Mouse (Mus musculus) bone marrow, adult 2 months (tissue): ENCODE results near the gene Ms4a2. TPM values are rescaled to one million over a fixed set of nuclear protein-coding genes. Genes with fewer than 3 reads are reported as not detected.

ENCODE experiments used
- H3K27ac ChIP-seq: fragments of 200-500 bp; 2 replicates; pipeline ENCODE4 v1.5.1; 2012; ENCODE audit warnings: low read depth, mild to moderate bottlenecking, control low read depth, inconsistent platforms, low read length; ENCODE audit not compliant: control insufficient read depth, poor library complexity, insufficient read depth
- H3K4me1 ChIP-seq: fragments of 200-500 bp; 2 replicates; pipeline ENCODE4 v1.6.1; 2011; ENCODE audit warnings: low read length; ENCODE audit not compliant: control insufficient read depth, insufficient read depth
- H3K4me3 ChIP-seq: fragments of 200-500 bp; replicated peaks from 2 replicates; pipeline ENCODE3; 2011; ENCODE audit warnings: mild to moderate bottlenecking, low read depth, low read length, control low read depth; ENCODE audit not compliant: control insufficient read depth
- CTCF ChIP-seq: fragments of 200-500 bp; IDR thresholded peaks from 2 replicates; pipeline ENCODE4 v1.5.1; 2011; ENCODE audit warnings: low read length, control low read depth; ENCODE audit not compliant: control insufficient read depth, insufficient read depth
- POLR2A ChIP-seq: fragments of 200-500 bp; IDR thresholded peaks from 2 replicates; pipeline ENCODE4 v1.6.1; 2011; ENCODE audit warnings: low read depth, mild to moderate bottlenecking, control low read depth, low read length, borderline replicate concordance; ENCODE audit not compliant: control insufficient read depth
- WGBS: fragments of 180-500 bp; shearing (Covaris S2); methylation state at CpG from one replicate; pipeline ENCODE4 v1.1.7; 2018; 5-methylcytosine and 5-hydroxymethylcytosine counted together
- polyA plus RNA-seq: library from polyadenylated mRNA; stranded (reverse); fragments of >200 nt; gene quantifications from 2 replicates; pipeline ENCODE4 v1.2.4, GENCODE M21; 2011; ENCODE audit warnings: low replicate concordance; ENCODE audit not compliant: missing spikeins, insufficient read depth, insufficient read length

Gene Ms4a2
- polyA plus RNA-seq, result 1.3 and 3.6 TPM in 2 replicates

DNA sequence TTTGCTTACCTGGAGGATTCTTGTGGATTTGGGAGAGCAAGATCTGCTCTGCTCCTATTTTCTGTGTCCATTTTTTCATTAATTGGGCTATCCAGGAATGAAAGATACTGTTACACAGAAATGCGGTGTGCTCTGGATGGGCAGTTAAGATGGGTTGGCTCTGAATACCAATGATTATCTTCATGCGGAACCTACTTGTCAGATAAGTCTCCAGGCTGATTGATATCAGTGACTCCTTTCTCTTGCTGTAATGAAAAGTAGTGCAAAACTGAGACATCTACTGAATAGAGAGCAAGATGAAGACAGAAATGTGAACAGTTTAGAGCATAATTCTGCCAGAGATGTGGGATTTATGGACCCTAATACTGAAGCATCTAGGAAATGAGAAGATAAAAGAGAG lies at the start of gene Ms4a2:
Gene Ms4a2 (minus strand): TSS at position 169 of the 400 bp plus-strand sequence.
- no peak for TF ChIP-seq CTCF
- no peaks in the 10 kb centered on the region for H3K4me1 ChIP-seq
- 56% methylated on average over 2 of the region's 2 CpGs for whole genome bisulfite sequencing
- H3K4me3 ChIP-seq, result no peak within 1 kb of the TSS
- no peak within 1 kb of the TSS for H3K27ac ChIP-seq

GRCm38 (mm10) chr19:11661562-11661961 lies 38.0 kb upstream of the Ms4a2 start:
- H3K4me1 ChIP-seq, result no peaks in the 10 kb centered on the region; the same call in 1 of the 2 replicates
- H3K27ac ChIP-seq, result no peak overlapping the region

DNA sequence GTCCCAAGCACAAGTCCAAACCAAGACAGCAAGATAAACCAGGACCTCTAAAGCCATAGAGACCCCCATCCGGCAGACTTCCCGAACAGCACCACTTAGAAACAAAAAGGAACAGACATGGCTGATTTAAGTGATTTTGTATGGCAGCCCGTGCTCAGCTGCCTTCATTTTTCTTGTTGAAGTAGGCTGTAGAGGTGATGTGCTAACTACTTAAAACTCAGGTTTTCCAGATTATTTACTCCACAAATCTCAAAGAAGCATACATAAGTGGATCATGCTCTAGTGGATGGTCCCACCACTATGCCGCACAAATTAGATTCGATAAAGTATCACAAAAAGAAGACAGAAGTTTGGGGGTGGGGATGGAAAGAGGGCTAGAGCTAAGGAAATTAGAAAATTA lies 36.9 kb upstream of the Ms4a2 start, which contains the start of gene Oosp2:
Gene Oosp2 (minus strand): TSS at position 101 of the 400 bp plus-strand sequence.
- TF ChIP-seq POLR2A (no peak), CTCF (no peak)
- Histone ChIP-seq H3K4me3 (no peak within 1 kb of the TSS), H3K27ac (no peak within 1 kb of the TSS), H3K4me1 (no peaks in the 10 kb centered on the region; the same call in 1 of the 2 replicates)
- 84% methylated on average over 5 of the region's 5 CpGs for WGBS

More at GRCm38 (mm10) chr19:11661562-11661961, 38.0 kb upstream of the Ms4a2 start:
- no peak overlapping the region for H3K4me3 ChIP-seq
- TF ChIP-seq CTCF (no peak), POLR2A (no peak)

DNA sequence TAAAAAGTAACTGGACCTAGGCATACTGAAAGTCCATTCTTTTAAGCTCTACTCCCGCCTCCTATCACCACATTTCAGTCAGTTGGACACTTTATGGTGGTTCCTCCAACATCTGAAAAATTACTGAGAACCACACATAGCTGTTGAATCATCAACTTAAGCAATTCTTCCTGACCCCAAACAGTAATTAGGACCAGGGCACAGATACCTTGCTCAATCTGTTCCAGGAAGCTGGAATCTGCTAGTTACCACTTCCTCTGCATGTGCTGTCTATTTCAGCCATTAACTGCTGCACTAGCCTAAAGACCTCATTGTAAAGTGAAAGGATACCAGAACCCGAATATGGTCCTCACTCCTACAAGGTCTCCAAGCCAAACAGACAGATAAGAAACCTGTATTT lies 35.6 kb upstream of the Ms4a2 start:
- no peak overlapping the region for H3K27ac ChIP-seq
- WGBS, result 29% methylated on average over 2 of the region's 2 CpGs
- no peak for TF ChIP-seq POLR2A
- no peaks in the 10 kb centered on the region; the same call in 1 of the 2 replicates for H3K4me1 ChIP-seq
- no peak overlapping the region for H3K4me3 ChIP-seq

DNA sequence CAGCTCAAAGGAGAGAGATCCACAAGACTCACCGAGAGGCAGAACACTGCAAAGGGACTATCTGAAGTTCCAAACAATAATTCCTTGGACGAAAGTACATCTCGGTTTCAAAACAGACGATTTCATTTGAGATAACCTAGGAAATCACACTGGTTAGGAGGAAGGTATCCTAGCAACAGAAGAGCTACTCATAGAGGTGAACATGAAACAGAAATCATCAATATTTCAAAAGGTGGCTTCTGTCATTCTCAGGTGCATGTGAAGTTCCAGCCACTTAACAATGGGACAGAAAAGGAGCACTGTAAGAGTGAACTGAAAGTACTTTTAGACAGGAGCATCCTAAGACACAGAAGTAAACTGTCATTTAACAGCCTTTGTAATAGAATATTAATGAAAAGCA lies 26.0 kb upstream of the Ms4a2 start:
- TF ChIP-seq CTCF (no peak), POLR2A (no peak)
- WGBS, result 77% methylated on average over 4 of the region's 4 CpGs
- no peak overlapping the region for H3K4me3 ChIP-seq
- H3K4me1 ChIP-seq, result peaks cover 1% of the 10 kb centered on the region; the same call in 1 of the 2 replicates
- H3K27ac ChIP-seq, result no peak overlapping the region

GRCm38 (mm10) chr19:11646166-11646565 lies 22.6 kb upstream of the Ms4a2 start:
- Histone ChIP-seq H3K4me1 (peaks cover 1% of the 10 kb centered on the region; the same call in 1 of the 2 replicates), H3K4me3 (no peak overlapping the region), H3K27ac (no peak overlapping the region)
- TF ChIP-seq CTCF (no peak), POLR2A (no peak)
- 48% methylated on average over 3 of the region's 3 CpGs for WGBS

DNA sequence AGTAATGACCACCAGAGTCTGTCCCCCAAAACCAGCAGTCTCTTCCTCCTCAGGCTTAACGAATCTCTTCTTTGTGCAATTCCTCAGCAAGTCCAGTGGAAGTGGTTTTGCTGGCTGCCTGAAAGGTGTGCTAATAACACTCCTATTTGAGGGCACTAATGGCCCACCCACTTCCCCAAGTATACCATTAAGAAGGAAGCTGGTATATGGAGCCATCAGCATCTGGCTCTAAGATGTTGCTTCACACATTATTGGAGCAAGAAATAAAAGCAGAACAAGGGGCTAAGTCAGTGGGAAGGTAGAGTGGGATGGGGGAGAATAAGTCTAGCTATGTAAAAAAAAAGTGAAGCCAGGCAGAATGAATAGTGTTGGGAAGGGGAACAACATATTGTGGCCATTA lies 17.2 kb upstream of the Ms4a2 start, which contains the start of gene Ms4a3:
Gene Ms4a3 (minus strand): TSS at position 120 of the 400 bp plus-strand sequence.
- WGBS, result 27% methylated on average over 1 of the region's 1 CpGs

DNA sequence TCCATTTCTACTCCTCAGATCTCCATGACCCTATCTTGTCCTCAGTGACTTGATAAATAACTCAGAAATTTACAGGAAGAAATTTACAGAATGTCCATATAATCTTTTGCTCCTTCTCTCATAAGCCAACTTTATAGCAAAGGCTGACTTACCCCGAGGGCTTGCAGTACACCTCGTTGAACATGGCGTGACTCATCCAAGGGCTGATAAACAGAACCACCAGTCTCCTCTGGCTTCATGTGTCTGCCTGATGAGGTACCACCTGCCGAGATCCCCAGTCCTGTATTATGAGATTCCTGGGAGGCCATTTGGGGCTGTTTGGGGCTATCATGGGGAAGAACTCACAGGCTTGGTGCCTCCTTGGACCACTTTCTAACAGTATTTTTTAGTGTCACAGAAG lies 15.5 kb upstream of the Ms4a2 start:
- no peaks in the 10 kb centered on the region; the same call in 1 of the 2 replicates for H3K4me1 ChIP-seq
- H3K27ac ChIP-seq, result no peak overlapping the region
- H3K4me3 ChIP-seq, result peak overlapping the region; percentile 29
- TF ChIP-seq CTCF (no peak), POLR2A (no peak)
- 38% methylated on average over 4 of the region's 4 CpGs for WGBS

More for the DNA sequence above, 17.2 kb upstream of the Ms4a2 start, which contains the start of gene Ms4a3:
- H3K4me1 ChIP-seq, result no peaks in the 10 kb centered on the region; the same call in 1 of the 2 replicates
- H3K4me3 ChIP-seq, result peak within 1 kb of the TSS; percentile 4
- no peak for TF ChIP-seq CTCF
- TF ChIP-seq POLR2A, result no peak
- no peak within 1 kb of the TSS for H3K27ac ChIP-seq

DNA sequence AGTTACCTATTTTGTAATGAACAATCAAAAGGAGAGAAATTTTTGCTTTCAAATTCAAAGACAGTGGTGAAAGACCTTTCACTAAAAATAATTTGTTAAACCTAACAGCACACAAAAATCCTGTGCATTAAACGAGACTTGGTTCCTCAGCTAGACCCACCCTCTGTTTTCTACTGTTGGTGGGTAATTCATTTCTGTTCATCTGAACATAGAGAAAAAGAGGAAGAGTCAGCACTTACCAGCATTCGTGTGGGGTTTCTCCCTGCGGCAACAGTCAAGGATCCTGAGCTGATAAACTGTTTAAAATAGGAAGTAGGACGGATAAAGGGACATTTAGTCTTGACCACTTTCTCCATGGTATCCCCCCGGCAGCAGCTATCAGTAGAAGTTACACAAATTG lies 12.1 kb upstream of the Ms4a2 start:
- Histone ChIP-seq H3K4me3 (no peak overlapping the region), H3K27ac (no peak overlapping the region), H3K4me1 (no peaks in the 10 kb centered on the region; the same call in 1 of the 2 replicates)
- WGBS, result 3% methylated on average over 5 of the region's 5 CpGs
- TF ChIP-seq CTCF (no peak), POLR2A (no peak)
